Mouse (Mus musculus): ENCODE data around the gene Trappc3. TPM values are rescaled to one million over a fixed set of nuclear protein-coding genes. Genes with fewer than 3 reads are reported as not detected.

The Trappc3 gene
- total RNA-seq, 2 experiments from 2014 or later = 15.9 to 17.9 TPM

DNA sequence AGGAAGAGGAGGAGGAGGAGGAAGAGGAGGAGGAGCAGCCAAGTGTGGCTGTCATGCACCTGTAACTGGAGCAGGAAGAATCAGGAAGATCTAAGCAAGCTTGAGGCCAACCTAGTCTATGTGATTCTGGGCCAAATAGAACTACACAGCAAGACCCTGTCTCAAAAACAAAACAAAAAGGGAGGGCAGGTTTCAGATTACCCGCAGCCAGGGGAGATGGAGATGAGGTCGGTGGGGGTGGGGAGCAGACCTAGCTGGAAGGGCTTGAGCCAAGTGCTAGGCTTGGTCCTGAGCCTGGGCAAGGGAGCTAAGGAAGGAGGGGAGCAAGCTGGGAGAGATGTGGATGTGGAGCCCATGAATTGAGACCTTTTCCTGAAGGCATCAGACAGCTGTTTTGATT lies 44.7 kb downstream of the Trappc3 start:
- DNase-seq = no peak
- intact Hi-C loops (cut with DNase I) = loop anchor here (5.0 kb wide), 1 partner anchor 125 kb away; no protein-coding TSS in a partner anchor

DNA sequence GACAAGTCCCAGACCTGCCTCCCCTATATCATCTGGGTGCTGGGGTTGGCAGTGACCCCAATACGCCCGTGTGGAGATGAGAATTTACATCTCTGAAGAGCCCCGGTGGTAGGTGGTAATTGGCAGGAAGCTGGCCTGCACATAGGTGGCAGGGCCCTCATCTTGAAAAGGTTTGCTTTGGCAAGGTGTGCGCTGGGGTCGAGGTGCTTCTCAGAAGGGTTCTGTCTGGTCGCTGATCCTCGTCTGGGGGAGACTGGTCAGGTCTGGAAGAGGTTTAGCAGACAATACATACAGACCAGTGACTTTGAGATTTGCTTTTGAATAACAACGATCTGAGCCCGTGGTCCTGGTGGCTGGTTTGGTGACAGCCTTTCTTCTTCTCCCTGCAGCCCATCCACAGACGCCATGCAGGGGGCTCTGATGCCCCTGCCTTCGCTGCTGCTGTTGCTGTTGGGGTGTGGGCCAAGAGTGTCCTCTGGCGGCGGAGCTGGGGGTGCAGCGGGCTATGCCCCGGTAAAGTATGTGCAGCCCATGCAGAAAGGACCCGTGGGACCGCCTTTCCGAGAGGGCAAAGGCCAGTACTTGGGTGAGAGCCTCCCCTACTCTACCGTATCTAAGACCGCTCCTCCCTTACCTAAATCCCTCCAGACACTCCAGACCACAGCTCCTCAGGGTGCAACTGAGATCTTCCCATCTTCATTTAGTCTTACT lies 47.2 kb downstream of the Trappc3 start:
- intact Hi-C loops (cut with DNase I) = loop anchor here (5.0 kb wide), 1 partner anchor 127 kb away; no protein-coding TSS in a partner anchor
- no peak for DNase-seq

DNA sequence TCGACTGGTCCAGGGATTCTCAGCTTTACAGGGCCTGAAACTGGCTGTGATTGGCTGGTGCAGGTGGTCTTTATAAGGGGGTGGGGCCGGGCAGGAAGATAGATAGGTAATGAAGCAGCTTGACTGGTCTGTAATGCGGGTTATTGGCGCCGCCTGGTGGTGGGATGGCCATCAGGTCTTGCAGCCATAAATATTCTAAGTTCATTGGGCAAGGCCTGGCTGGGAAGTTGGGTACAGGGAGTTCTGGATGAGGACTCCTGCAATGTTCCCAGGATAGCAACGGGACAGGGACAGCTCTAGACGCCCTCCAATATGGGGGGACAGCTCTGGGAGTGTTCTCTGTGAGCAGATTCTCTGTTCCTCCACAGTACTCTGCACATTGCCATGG lies 47.8 kb downstream of the Trappc3 start:
- intact Hi-C loops (cut with DNase I) = loop anchor here (5.0 kb wide), 2 partner anchors 83 to 128 kb away; no protein-coding TSS in a partner anchor
- DNase-seq = peak; percentile 88 to 90

GRCm38 (mm10) chr4:126310344-126310743 lies 48.2 kb downstream of the Trappc3 start:
- DNase-seq = no peak
- intact Hi-C loops (cut with DNase I) = loop anchor here (5.0 kb wide), 1 partner anchor 83 kb away; no protein-coding TSS in a partner anchor

DNA sequence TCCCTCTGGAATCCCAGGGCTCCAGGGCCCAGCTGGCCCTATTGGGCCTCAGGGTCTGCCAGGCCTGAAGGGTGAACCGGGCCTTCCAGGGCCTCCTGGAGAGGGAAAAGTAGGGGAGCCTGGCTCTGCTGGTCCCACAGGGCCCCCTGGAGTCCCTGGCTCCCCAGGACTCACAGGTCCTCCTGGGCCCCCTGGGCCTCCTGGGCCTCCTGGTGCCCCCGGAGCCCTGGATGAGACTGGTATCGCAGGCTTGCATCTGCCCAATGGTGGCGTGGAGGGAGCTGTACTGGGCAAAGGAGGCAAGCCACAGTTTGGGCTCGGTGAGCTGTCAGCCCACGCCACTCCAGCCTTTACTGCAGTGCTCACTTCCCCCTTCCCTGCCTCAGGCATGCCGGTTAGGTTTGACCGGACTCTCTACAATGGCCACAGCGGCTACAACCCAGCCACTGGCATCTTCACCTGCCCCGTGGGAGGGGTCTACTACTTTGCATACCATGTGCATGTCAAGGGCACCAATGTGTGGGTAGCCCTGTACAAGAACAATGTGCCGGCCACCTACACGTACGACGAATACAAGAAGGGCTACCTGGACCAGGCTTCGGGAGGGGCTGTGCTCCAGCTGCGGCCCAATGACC lies 49.6 kb downstream of the Trappc3 start:
- intact Hi-C loops (cut with DNase I) = loop anchor here (5.0 kb wide), 1 partner anchor 84 kb away; no protein-coding TSS in a partner anchor
- no peak for DNase-seq

DNA sequence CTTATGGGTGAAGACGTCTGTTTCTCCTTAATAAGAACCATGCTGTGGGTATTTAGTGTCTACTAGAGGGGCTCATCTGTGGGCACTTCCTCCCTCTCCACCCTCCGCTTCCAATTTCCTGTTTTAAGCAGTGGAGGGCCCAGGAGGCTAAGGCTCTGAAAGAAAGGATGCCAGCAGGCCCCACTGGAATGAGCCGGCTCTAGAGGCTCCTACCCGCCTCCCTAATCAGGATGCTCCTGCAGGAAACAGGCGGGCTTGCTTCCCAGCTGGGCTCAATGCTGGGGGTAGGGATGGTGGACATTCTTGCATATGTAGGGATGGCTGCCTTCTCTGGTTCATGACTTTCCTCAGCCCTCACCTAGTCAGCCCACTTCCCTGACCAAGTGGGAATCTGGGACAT lies 51.1 kb downstream of the Trappc3 start:
- no peak for DNase-seq
- intact Hi-C loops (cut with DNase I) = loop anchor here (5.0 kb wide), 1 partner anchor 86 kb away; no protein-coding TSS in a partner anchor

- DNase-seq = peak in 1 of 2 experiments; percentile 48
- intact Hi-C loops (cut with DNase I) = loop anchor here (5.0 kb wide), 1 partner anchor 87 kb away; no protein-coding TSS in a partner anchor
Observed at GRCm38 (mm10) chr4:126314393-126314792, 52.3 kb downstream of the Trappc3 start.

GRCm38 (mm10) chr4:126315931-126316330 lies 53.8 kb downstream of the Trappc3 start:
- intact Hi-C loops (cut with DNase I) = no loop called here
- DNase-seq = no peak

DNA sequence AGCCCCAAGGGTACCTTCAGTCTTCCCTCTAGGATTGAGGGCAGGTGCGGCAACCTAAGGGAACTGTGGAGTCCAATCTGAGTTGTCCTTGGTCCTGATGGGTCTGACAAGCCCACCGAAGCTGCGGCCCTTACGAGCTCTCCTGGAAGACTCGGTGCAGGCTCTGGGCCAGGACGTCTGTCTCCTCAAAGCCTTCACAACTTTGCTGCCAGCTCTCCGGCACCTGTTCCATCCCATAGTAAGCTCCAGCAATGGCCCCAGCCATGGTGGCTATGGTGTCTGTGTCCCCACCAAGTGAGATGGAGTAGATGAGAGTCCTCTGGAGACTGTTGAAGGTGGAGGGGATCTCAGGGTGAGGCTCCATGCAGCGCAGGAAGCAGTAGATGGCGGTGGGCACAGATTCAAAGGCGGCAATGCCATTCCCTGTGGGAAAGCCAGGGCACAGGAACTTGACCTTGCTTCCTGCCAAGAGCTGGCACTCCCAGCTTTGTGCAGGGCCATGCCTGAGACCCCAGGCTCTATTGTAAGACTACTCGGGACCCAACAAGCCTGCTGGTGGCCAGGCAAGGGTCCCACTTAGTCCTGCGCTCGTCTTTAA lies 54.4 kb downstream of the Trappc3 start:
- intact Hi-C loops (cut with DNase I) = no loop called here
- DNase-seq = no peak

DNA sequence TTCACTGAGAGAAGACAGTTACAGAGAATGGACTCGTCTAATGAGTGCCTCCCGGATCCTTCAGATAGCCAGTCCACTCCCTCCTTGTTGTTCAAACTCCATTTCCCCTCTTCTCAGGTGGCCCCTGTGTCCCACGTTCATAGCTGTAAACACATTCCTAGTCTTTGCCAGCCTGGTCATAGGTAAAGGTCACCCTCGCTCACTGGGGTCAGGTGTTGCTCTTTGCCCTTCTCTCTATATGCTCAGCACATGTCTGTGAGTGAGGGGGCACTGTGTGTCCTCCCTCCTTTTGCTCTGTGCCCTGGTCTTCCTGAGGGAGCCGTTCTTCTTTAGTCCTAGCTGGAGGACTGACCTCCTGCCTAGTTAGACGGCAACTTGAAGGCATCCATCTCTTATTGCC lies 57.7 kb downstream of the Trappc3 start:
- intact Hi-C loops (cut with DNase I) = no loop called here
- DNase-seq = no peak

DNA sequence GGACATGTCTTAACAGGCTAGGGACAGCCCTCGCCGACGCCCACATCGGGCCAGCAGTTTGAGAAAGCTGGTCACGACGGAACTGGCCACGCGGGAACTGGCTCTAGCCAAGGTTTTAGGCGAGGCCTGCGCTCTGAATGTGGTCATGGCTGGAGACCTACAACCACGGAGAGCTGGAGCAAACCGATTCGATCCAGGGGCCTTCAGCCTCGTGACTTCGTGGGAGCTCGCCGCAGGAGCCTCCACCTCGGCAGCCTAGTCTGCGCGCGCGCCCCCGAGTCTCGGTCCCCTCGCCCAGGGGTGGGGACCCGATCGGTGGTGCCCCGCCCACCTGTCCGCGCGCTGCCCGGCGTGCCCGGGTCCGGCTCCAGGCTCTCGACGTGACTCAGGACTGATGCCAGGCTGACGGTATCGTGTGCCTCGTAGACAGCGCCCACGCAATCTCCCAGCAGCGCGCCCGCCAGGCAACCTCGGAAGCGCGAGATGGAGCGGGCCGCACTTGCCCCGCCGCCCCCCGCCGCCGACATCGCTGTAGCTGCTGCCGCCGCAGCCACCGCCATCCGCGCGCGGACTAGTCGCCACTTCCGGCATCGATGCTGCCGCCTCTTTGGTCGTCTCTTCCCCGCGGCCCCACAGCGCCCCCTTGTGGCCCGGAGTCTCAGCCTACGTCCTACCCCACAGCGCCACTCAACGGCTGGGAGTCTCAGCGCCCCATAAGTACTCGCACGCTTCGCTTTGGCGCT lies 59.2 kb downstream of the Trappc3 start, which contains the start of gene Adprhl2:
Adprhl2 (minus strand) TSS at position 593 of the 743 bp plus-strand sequence.
- DNase-seq = peak; percentile 99
- intact Hi-C loops (cut with DNase I) = no loop called here

DNA sequence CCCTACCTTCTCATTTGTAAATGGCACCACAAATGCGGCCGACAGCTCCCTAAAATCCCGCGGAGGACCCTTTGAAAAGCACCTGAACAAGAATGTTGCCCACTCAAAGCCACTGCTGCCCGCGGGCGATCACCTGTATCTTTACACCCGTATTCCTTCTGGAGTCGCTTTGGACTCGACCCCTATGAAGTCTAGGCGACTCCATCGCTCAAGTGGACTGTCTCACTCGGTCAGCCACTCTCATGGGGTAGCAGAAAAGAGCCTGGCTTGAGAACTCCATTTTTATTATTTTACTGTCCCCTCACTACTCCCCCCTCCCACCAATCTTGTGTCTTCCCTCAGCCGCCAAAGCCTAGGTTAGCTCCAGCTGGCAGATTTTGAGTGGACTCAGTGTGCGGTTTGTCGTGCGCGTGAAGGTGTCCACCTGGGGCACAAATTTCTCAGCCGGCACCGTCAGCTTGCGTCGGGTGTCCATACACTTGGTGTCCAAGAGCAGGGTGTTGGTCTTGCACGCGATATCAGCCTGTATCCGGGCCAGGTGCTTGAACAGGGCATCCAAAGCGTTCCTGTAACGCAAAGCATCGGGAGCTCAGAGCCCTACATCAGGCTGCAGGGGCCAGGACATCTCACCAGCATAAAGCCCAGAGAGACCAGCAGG lies 59.9 kb downstream of the Trappc3 start:
- intact Hi-C loops (cut with DNase I) = no loop called here

DNA sequence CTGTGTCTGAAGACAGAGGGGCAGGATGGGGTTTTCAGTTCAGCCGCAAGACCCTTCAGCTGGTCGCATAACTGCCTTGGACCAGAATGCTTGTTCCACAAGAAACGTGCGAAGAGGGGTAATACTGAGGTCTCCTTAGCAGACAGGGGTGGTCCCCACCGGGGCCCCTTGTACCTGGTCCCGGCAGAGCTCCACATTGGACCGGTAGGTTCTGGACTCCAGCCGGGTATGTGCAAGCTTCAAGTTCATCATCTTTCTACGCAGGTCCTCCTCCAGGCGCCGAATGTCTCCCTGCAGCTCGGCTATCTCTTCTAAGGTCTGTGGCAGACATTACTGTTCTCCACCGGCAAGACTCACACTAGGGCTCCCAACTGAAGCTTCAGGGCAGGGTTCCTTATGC lies 60.5 kb downstream of the Trappc3 start:
- DNase-seq = no peak
- intact Hi-C loops (cut with DNase I) = no loop called here

More for the DNA sequence above, 59.9 kb downstream of the Trappc3 start:
- no peak for DNase-seq

GRCm38 (mm10) chr4:126324861-126325260 lies 62.7 kb downstream of the Trappc3 start:
- intact Hi-C loops (cut with DNase I) = no loop called here

DNA sequence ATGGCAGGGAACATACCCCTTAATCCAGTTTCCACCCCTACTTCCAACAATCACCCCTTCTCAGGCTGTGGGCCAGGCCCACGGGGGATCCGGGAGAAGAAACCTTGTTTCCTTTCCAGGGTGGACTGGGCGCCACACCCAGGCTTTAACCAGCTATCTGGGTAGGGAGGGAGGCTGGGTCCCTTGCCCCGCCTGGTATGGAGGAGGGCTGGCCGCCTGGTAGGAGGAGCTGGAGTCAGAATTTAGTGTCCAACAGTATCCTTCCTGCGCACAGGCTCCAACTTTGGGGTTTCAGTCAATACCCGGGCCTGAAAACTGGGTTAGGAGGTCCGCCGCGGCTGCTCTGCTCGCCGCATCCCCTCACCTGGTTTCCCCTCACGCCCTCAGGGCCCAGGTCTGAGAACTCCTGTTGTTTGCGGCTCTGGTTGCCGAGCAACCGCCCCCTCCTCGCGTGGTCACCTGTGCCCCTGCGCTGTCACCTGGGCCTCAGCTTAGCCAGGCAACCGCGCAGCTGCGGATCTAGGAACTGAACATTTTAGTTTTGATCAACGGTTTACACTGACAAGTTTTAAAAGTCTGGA lies 63.2 kb downstream of the Trappc3 start, which contains the start of gene Tekt2:
Tekt2 (minus strand) TSS at position 408 of the 581 bp plus-strand sequence.
- intact Hi-C loops (cut with DNase I) = no loop called here
- DNase-seq = no peak

More at GRCm38 (mm10) chr4:126324861-126325260, 62.7 kb downstream of the Trappc3 start:
- no peak for DNase-seq
